Mouse (Mus musculus) lung, embryonic 16.5 days (tissue): Measurements from ENCODE around the gene Aurkb. TPM values are rescaled to one million over a fixed set of nuclear protein-coding genes. Genes with fewer than 3 reads are reported as not detected.
A peak's percentile ranks its signal among the peaks of the same experiment; 100 is the strongest.
"Not testable (repeated sequence)": the region's sequence is repeated elsewhere in the genome, so short reads cannot be mapped to it uniquely, and the experiment has no call there.

Experiments
- ATAC-seq: fragments of 200-750 bp; cut with Nextera tagmentation; 2 replicates; pipeline ENCODE4 v1.8.0; 2017; ENCODE audit warnings: low read depth, mild to moderate bottlenecking, moderate library complexity
- H3K27ac ChIP-seq: fragments of 300-500 bp; sonication (generic); 2 replicates; pipeline ENCODE4 v1.5.1; 2014; ENCODE audit warnings: mild to moderate bottlenecking, control low read depth, low read length
- H3K27me3 ChIP-seq: fragments of 300-500 bp; sonication (generic); 2 replicates; pipeline ENCODE4 v1.6.1; 2014; ENCODE audit warnings: low read depth, low read length, mixed read lengths; ENCODE audit not compliant: control insufficient read depth, insufficient read depth
- H3K36me3 ChIP-seq: fragments of 300-500 bp; sonication (generic); 2 replicates; pipeline ENCODE4 v1.6.1; 2014; ENCODE audit warnings: low read length; ENCODE audit not compliant: control insufficient read depth, insufficient read depth
- H3K4me1 ChIP-seq: fragments of 300-500 bp; sonication (generic); replicated peaks from 2 replicates; pipeline ENCODE4 v1.6.1; 2014; ENCODE audit warnings: low read length, mixed read lengths; ENCODE audit not compliant: control insufficient read depth, insufficient read depth
- H3K4me2 ChIP-seq: fragments of 300-500 bp; sonication (generic); 2 replicates; pipeline ENCODE4 v1.6.1; 2014; ENCODE audit warnings: low read depth, low read length, control low read depth
- H3K4me3 ChIP-seq: fragments of 300-500 bp; sonication (generic); 2 replicates; pipeline ENCODE4 v1.5.1; 2014; ENCODE audit warnings: mild to moderate bottlenecking, low read length, control low read depth
- H3K9ac ChIP-seq: fragments of 300-500 bp; sonication (generic); 2 replicates; pipeline ENCODE4 v1.6.1; 2014; ENCODE audit warnings: low read length, control low read depth
- H3K9me3 ChIP-seq: fragments of 300-500 bp; sonication (generic); 2 replicates; pipeline ENCODE4 v1.6.1; 2016; ENCODE audit warnings: low read length; ENCODE audit not compliant: control insufficient read depth
- WGBS: fragments of 180-500 bp; shearing (Covaris S2); extraction: QIAGEN DNeasy Blood & Tissue Kit; methylation state at CpG from one replicate; pipeline ENCODE4 v1.1.7; 2014; 5-methylcytosine and 5-hydroxymethylcytosine counted together
- polyA plus RNA-seq: library from polyadenylated mRNA; unstranded; fragments of >200 nt; fragmentation: Nextera tagmentation; extraction: Ambion mirVana; gene quantifications from 2 replicates; pipeline ENCODE4 v1.2.1, GENCODE M21; 2015

Gene Aurkb
- polyA plus RNA-seq, 1 experiment from 2014 or later: 189 TPM

- ATAC-seq: no peak
- Histone ChIP-seq H3K27me3 (no peaks in the 10 kb centered on the region), H3K4me2 (no peak overlapping the region), H3K4me1 (peaks cover 25% of the 10 kb centered on the region), H3K4me3 (no peak overlapping the region), H3K27ac (no peak overlapping the region), H3K9me3 (no peaks in the 10 kb centered on the region), H3K9ac (peak overlapping the region; percentile 56), H3K36me3 (peaks cover 10% of the 10 kb centered on the region; the same call in 1 of the 2 replicates)
- 46% methylated on average over 6 of the region's 6 CpGs for WGBS
Observed at GRCm38 (mm10) chr11:69090367-69090766, 44.9 kb downstream of the Aurkb start.

GRCm38 (mm10) chr11:69091566-69092385 lies 46.3 kb downstream of the Aurkb start:
- H3K27me3 ChIP-seq: no peaks in the 10 kb centered on the region
- H3K36me3 ChIP-seq: peaks cover 10% of the 10 kb centered on the region; the same call in 1 of the 2 replicates
- H3K9me3 ChIP-seq: no peaks in the 10 kb centered on the region
- no peak overlapping the region for H3K4me2 ChIP-seq
- no peak overlapping the region for H3K4me3 ChIP-seq
- no peak overlapping the region for H3K27ac ChIP-seq
- peaks cover 25% of the 10 kb centered on the region for H3K4me1 ChIP-seq
- H3K9ac ChIP-seq: no peak overlapping the region
- no peak for ATAC-seq
- 60% methylated on average over 7 of the region's 7 CpGs for WGBS

GRCm38 (mm10) chr11:69092386-69092751 lies 46.9 kb downstream of the Aurkb start:
- Histone ChIP-seq H3K27me3 (no peaks in the 10 kb centered on the region), H3K27ac (no peak overlapping the region), H3K4me3 (no peak overlapping the region), H3K9ac (no peak overlapping the region), H3K4me2 (no peak overlapping the region), H3K9me3 (no peaks in the 10 kb centered on the region), H3K4me1 (peaks cover 25% of the 10 kb centered on the region), H3K36me3 (peaks cover 10% of the 10 kb centered on the region; the same call in 1 of the 2 replicates)
- WGBS: 1% methylated on average over 3 of the region's 3 CpGs
- ATAC-seq: no peak

GRCm38 (mm10) chr11:69092871-69093270 lies 47.4 kb downstream of the Aurkb start:
- no peak overlapping the region for H3K27ac ChIP-seq
- no peak overlapping the region for H3K4me2 ChIP-seq
- H3K4me3 ChIP-seq: no peak overlapping the region
- H3K9me3 ChIP-seq: no peaks in the 10 kb centered on the region
- H3K9ac ChIP-seq: no peak overlapping the region
- H3K36me3 ChIP-seq: peaks cover 10% of the 10 kb centered on the region; the same call in 1 of the 2 replicates
- WGBS: 89% methylated on average over 4 of the region's 4 CpGs
- no peaks in the 10 kb centered on the region for H3K27me3 ChIP-seq
- H3K4me1 ChIP-seq: peaks cover 26% of the 10 kb centered on the region
- ATAC-seq: no peak

GRCm38 (mm10) chr11:69093856-69094255 lies 48.4 kb downstream of the Aurkb start:
- peak overlapping the region; percentile 98 for H3K27ac ChIP-seq
- not testable (repeated sequence) for H3K4me3 ChIP-seq

GRCm38 (mm10) chr11:69094697-69095429 lies 49.4 kb downstream of the Aurkb start, which contains the start of gene Per1:
Gene Per1 (plus strand): TSS chr11:69095217.
- peak within 1 kb of the TSS; percentile 98 for H3K27ac ChIP-seq
- peak within 1 kb of the TSS; percentile 86 for H3K9ac ChIP-seq
- under 1% methylated on average over 37 of the region's 37 CpGs for WGBS
- H3K4me1 ChIP-seq: peaks cover 36% of the 10 kb centered on the region
- H3K4me3 ChIP-seq: peak within 1 kb of the TSS; percentile 68
- peaks cover 8% of the 10 kb centered on the region; the same call in 1 of the 2 replicates for H3K36me3 ChIP-seq
- H3K9me3 ChIP-seq: no peaks in the 10 kb centered on the region
- no peaks in the 10 kb centered on the region for H3K27me3 ChIP-seq
- peak; percentile 86 for ATAC-seq
- H3K4me2 ChIP-seq: peak within 1 kb of the TSS; percentile 96

More at GRCm38 (mm10) chr11:69093856-69094255, 48.4 kb downstream of the Aurkb start:
- H3K4me2 ChIP-seq, H3K9ac ChIP-seq, H3K36me3 ChIP-seq, H3K9me3 ChIP-seq, H3K27me3 ChIP-seq, ATAC-seq: not testable (repeated sequence)
- H3K4me1 ChIP-seq: peaks cover 34% of the 10 kb centered on the region
- WGBS: 84% methylated on average over 7 of the region's 7 CpGs

GRCm38 (mm10) chr11:69095511-69096231 lies 50.2 kb downstream of the Aurkb start:
- 2% methylated on average over 27 of the region's 27 CpGs for WGBS
- Histone ChIP-seq H3K4me2 (peak overlapping the region; percentile 96), H3K27ac (peak overlapping the region; percentile 98), H3K9me3 (no peaks in the 10 kb centered on the region), H3K36me3 (peaks cover 7% of the 10 kb centered on the region), H3K27me3 (no peaks in the 10 kb centered on the region), H3K4me3 (peak overlapping the region; percentile 68), H3K9ac (peak overlapping the region; percentile 86), H3K4me1 (peaks cover 36% of the 10 kb centered on the region)
- no peak for ATAC-seq

- Histone ChIP-seq H3K36me3 (peaks cover 12% of the 10 kb centered on the region), H3K4me2 (peak overlapping the region; percentile 96), H3K9me3 (no peaks in the 10 kb centered on the region), H3K9ac (peak overlapping the region; percentile 86), H3K4me3 (peak overlapping the region; percentile 68), H3K27ac (peak overlapping the region; percentile 98), H3K27me3 (no peaks in the 10 kb centered on the region), H3K4me1 (peaks cover 38% of the 10 kb centered on the region)
- WGBS: 5% methylated on average over 9 of the region's 9 CpGs
- no peak; the same call in 1 of the 2 replicates for ATAC-seq
Observed at GRCm38 (mm10) chr11:69096360-69096986, 51.0 kb downstream of the Aurkb start.
